Mouse (Mus musculus): ENCODE data around the gene Tsks.

Tsks gene

GRCm38 (mm10) chr7:44942904-44943303, at the start of gene Tsks:
Gene Tsks, plus strand, starts transcription at chr7:44943204.
- WGBS = 80% methylated on average over 7 of the region's 7 CpGs

- 84% methylated on average over 3 of the region's 3 CpGs for WGBS
Observed at GRCm38 (mm10) chr7:44894175-44894574, 48.8 kb upstream of the Tsks start.

GRCm38 (mm10) chr7:44895206-44895592, 47.8 kb upstream of the Tsks start:
- WGBS = 24% methylated on average over 7 of the region's 7 CpGs

- under 1% methylated on average over 34 of the region's 34 CpGs for WGBS
Observed at GRCm38 (mm10) chr7:44895593-44896434, 47.2 kb upstream of the Tsks start, which contains the start of gene Fuz. Gene Fuz, plus strand, starts transcription at chr7:44896079.

- 8% methylated on average over 10 of the region's 10 CpGs for WGBS
Observed at GRCm38 (mm10) chr7:44896499-44896898, 46.5 kb upstream of the Tsks start.

GRCm38 (mm10) chr7:44898607-44899006, 44.4 kb upstream of the Tsks start:
- 40% methylated on average over 19 of the region's 19 CpGs for WGBS

GRCm38 (mm10) chr7:44900632-44901031, 42.4 kb upstream of the Tsks start:
- 75% methylated on average over 11 of the region's 11 CpGs for WGBS

GRCm38 (mm10) chr7:44901230-44901722, 41.7 kb upstream of the Tsks start:
- 21% methylated on average over 21 of the region's 21 CpGs for WGBS

- 61% methylated on average over 20 of the region's 20 CpGs for WGBS
Observed at GRCm38 (mm10) chr7:44905430-44905829, 37.6 kb upstream of the Tsks start.

GRCm38 (mm10) chr7:44908706-44909476, 34.1 kb upstream of the Tsks start:
- WGBS = 61% methylated on average over 15 of the region's 15 CpGs

- 75% methylated on average over 2 of the region's 2 CpGs for WGBS
Observed at GRCm38 (mm10) chr7:44914396-44914795, 28.6 kb upstream of the Tsks start.

GRCm38 (mm10) chr7:44915314-44915713, 27.7 kb upstream of the Tsks start:
- 88% methylated on average over 9 of the region's 9 CpGs for whole genome bisulfite sequencing

- WGBS = 66% methylated on average over 6 of the region's 6 CpGs
Observed at GRCm38 (mm10) chr7:44916191-44916590, 26.8 kb upstream of the Tsks start.

GRCm38 (mm10) chr7:44916881-44917280, 26.1 kb upstream of the Tsks start:
- WGBS = 79% methylated on average over 4 of the region's 4 CpGs

- 55% methylated on average over 3 of the region's 3 CpGs for WGBS
Observed at GRCm38 (mm10) chr7:44918219-44918618, 24.8 kb upstream of the Tsks start.

GRCm38 (mm10) chr7:44919127-44919526, 23.9 kb upstream of the Tsks start:
- WGBS = 57% methylated on average over 5 of the region's 5 CpGs

- 42% methylated on average over 3 of the region's 3 CpGs for WGBS
Observed at GRCm38 (mm10) chr7:44925468-44925867, 17.5 kb upstream of the Tsks start.

- WGBS = 0% methylated on average over 1 of the region's 1 CpGs
Observed at GRCm38 (mm10) chr7:44928570-44928969, 14.4 kb upstream of the Tsks start.

GRCm38 (mm10) chr7:44929204-44930151, 13.5 kb upstream of the Tsks start, which contains the start of gene Ap2a1:
Gene Ap2a1, minus strand, starts transcription at chr7:44929496.
- under 1% methylated on average over 84 of the region's 84 CpGs for WGBS

GRCm38 (mm10) chr7:44938680-44939079, 4.3 kb upstream of the Tsks start:
- WGBS = 90% methylated on average over 4 of the region's 4 CpGs

- 34% methylated on average over 6 of the region's 6 CpGs for WGBS
Observed at GRCm38 (mm10) chr7:44949922-44950321, 6.9 kb downstream of the Tsks start.
